Mouse (Mus musculus) lung, adult 2 months (tissue): ENCODE results near the gene Hsd17b14. TPM values are rescaled to one million over a fixed set of nuclear protein-coding genes. Genes with fewer than 3 reads are reported as not detected.

ENCODE experiments used
- DNase-seq: peaks from one replicate; pipeline ENCODE4 v3.0.0; 2022
- H3K4me1 ChIP-seq: fragments of 200-500 bp; 2 replicates; pipeline ENCODE4 v1.6.1; 2011; ENCODE audit warnings: low read length; ENCODE audit not compliant: control insufficient read depth, insufficient read depth
- H3K4me3 ChIP-seq: fragments of 200-500 bp; replicated peaks from 2 replicates; pipeline ENCODE3; 2011; ENCODE audit warnings: low read depth, mild to moderate bottlenecking, control low read depth, low read length; ENCODE audit errors: extremely low read depth
- CTCF ChIP-seq: fragments of 200-500 bp; IDR thresholded peaks from 2 replicates; pipeline ENCODE4 v1.5.1; 2011; ENCODE audit warnings: mild to moderate bottlenecking, low read length, control low read depth; ENCODE audit not compliant: insufficient read depth
- POLR2A ChIP-seq: fragments of 200-500 bp; IDR thresholded peaks from 2 replicates; pipeline ENCODE4 v1.6.1; 2011; ENCODE audit warnings: low read depth, mild to moderate bottlenecking, control low read depth, low read length, borderline replicate concordance; ENCODE audit errors: extremely low read depth
- WGBS: fragments of 180-500 bp; shearing (Covaris S2); methylation state at CpG from one replicate; pipeline ENCODE4 v1.1.7; 2018; 5-methylcytosine and 5-hydroxymethylcytosine counted together
- polyA plus RNA-seq: library from polyadenylated mRNA; depleted of rRNA; stranded (reverse); fragments of >200 nt; gene quantifications from 2 replicates; pipeline ENCODE4 v1.2.3, GENCODE M21; 2012

Hsd17b14 gene
- polyA plus RNA-seq, 1 experiment: 3.0 TPM

GRCm38 (mm10) chr7:45561624-45562520 is 7.2 kb downstream of the Hsd17b14 start:
- WGBS: 37% methylated on average over 12 of the region's 12 CpGs
- no peak for DNase-seq
- H3K4me1 ChIP-seq: no peaks in the 10 kb centered on the region
- TF ChIP-seq POLR2A: no peak
- no peak overlapping the region for H3K4me3 ChIP-seq

DNA sequence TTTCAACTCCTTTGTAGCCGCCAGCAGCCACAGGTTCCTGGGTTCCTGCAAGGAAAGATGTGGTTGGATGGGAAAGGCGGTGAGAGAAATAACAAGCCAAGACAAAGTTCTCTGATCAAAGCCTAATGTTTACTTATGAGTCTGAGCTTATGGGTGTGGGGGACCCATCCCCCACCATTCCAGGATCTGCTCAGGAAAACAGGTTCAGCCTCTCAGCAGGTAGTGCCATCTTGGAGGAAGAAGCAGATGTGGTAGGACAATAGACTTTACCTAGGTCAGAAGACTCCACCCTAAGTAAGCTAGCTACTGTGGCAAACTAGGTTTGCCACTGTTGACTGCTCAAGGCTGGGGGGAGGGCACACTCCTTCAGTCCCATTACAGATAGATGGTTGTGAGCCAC is 10.1 kb downstream of the Hsd17b14 start:
- H3K4me3 ChIP-seq: no peak overlapping the region
- no peak for DNase-seq
- 70% methylated on average over 2 of the region's 2 CpGs for WGBS
- peaks cover under 1% of the 10 kb centered on the region for H3K4me1 ChIP-seq
- TF ChIP-seq POLR2A (no peak), CTCF (no peak)

GRCm38 (mm10) chr7:45565446-45565845 is 10.8 kb downstream of the Hsd17b14 start:
- no peak for DNase-seq
- WGBS: 92% methylated on average over 9 of the region's 9 CpGs
- peaks cover 3% of the 10 kb centered on the region for H3K4me1 ChIP-seq
- H3K4me3 ChIP-seq: no peak overlapping the region
- TF ChIP-seq POLR2A (no peak), CTCF (no peak)

GRCm38 (mm10) chr7:45567112-45567779 is 12.6 kb downstream of the Hsd17b14 start:
- DNase-seq: no peak
- 69% methylated on average over 8 of the region's 8 CpGs for WGBS
- no peak for TF ChIP-seq POLR2A
- no peak for TF ChIP-seq CTCF
- H3K4me3 ChIP-seq: no peak overlapping the region
- peaks cover 7% of the 10 kb centered on the region for H3K4me1 ChIP-seq

- TF ChIP-seq CTCF (no peak), POLR2A (peak; percentile 32; the same call in 1 of the 2 replicates)
- H3K4me3 ChIP-seq: peak overlapping the region; percentile 48
- 2% methylated on average over 24 of the region's 24 CpGs for WGBS
Observed at GRCm38 (mm10) chr7:45567780-45568516, 13.3 kb downstream of the Hsd17b14 start.

DNA sequence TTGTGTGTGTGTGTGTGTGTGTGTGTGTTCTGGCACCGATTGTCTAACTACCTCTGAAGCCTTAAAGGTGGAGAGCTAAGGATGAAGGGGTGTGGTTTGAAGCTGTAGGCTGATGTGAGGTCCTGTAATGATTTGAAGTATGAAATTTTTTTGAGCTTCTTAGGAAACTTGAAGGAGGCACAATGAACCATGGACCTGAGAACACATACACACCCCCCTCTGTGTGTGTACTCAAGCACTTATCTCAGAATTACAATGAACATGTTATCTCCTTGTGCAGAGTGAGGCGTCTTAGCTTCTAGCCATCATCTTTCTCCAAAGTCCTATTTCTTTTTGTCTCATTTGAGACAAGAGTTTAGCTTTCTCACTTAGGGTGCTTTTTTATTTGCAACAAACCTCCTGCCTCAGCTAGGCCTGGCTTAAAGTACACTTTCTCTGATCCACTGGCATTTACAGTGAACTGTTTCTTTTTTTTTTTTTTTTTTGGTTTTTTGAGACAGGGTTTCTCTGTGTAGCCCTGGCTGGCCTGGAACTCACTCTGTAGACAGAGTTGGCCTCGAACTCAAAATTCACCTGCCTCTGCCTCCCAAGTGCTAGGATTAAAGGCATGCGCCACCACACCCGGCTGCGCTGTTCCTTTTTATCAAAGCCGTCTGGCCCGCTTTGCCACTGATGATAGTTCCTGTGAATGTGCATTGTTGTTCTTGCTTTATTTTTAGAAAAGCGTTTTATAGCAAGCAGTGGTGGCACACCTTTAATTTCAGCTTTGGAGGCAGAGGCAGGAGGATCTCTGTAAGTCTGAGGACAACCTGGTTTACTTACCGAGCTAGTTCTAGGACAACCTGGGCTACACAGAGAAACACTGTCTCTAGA is 14.1 kb downstream of the Hsd17b14 start:
- Histone ChIP-seq H3K4me3 (no peak overlapping the region), H3K4me1 (peaks cover 7% of the 10 kb centered on the region)
- no peak for DNase-seq
- TF ChIP-seq CTCF (no peak), POLR2A (no peak)
- 77% methylated on average over 10 of the region's 10 CpGs for WGBS

More at GRCm38 (mm10) chr7:45567780-45568516, 13.3 kb downstream of the Hsd17b14 start:
- H3K4me1 ChIP-seq: peaks cover 7% of the 10 kb centered on the region
- peak; percentile 83 for DNase-seq

- under 1% methylated on average over 42 of the region's 42 CpGs for WGBS
Observed at GRCm38 (mm10) chr7:45570103-45570741, 15.5 kb downstream of the Hsd17b14 start, which contains the start of gene Bcat2. TSS of gene Bcat2 (plus strand) at chr7:45570153.

GRCm38 (mm10) chr7:45571966-45572365 is 17.3 kb downstream of the Hsd17b14 start:
- Histone ChIP-seq H3K4me1 (peaks cover 7% of the 10 kb centered on the region), H3K4me3 (no peak overlapping the region)
- no peak for DNase-seq
- TF ChIP-seq POLR2A (no peak), CTCF (no peak)
- 53% methylated on average over 1 of the region's 1 CpGs for WGBS

More at GRCm38 (mm10) chr7:45570103-45570741, 15.5 kb downstream of the Hsd17b14 start, which contains the start of gene Bcat2:
- Histone ChIP-seq H3K4me3 (peak within 1 kb of the TSS; percentile 85), H3K4me1 (peaks cover 7% of the 10 kb centered on the region)
- TF ChIP-seq CTCF: no peak
- peak; percentile 61; the same call in 1 of the 2 replicates for TF ChIP-seq POLR2A
- DNase-seq: peak; percentile 79

- no peak overlapping the region for H3K4me3 ChIP-seq
- WGBS: 65% methylated on average over 8 of the region's 8 CpGs
Observed at GRCm38 (mm10) chr7:45573954-45574353, 19.3 kb downstream of the Hsd17b14 start.

More at GRCm38 (mm10) chr7:45573954-45574353, 19.3 kb downstream of the Hsd17b14 start:
- DNase-seq: no peak
- TF ChIP-seq POLR2A: no peak
- TF ChIP-seq CTCF: no peak
- H3K4me1 ChIP-seq: peaks cover 7% of the 10 kb centered on the region
